Mouse (Mus musculus) neural tube, embryonic 11.5 days (tissue): Measurements from ENCODE around the gene Slc19a2. TPM values are rescaled to one million over a fixed set of nuclear protein-coding genes. Genes with fewer than 3 reads are reported as not detected.

Experiments
- ATAC-seq: fragments of 200-750 bp; cut with Nextera tagmentation; 2 replicates; pipeline ENCODE4 v1.8.0; 2017; ENCODE audit warnings: moderate number of reproducible peaks, mild to moderate bottlenecking, moderate TSS enrichment, moderate library complexity; ENCODE audit not compliant: insufficient read depth, low FRiP score, low TSS enrichment
- DNase-seq: peaks from one replicate; pipeline ENCODE4 v3.0.0-alpha.2; 2015; ENCODE audit warnings: low spot score
- H3K27ac ChIP-seq: fragments of 300-500 bp; sonication (generic); 2 replicates; pipeline ENCODE4 v1.5.1; 2014; ENCODE audit warnings: low read depth, mild to moderate bottlenecking, low read length
- H3K27me3 ChIP-seq: fragments of 300-500 bp; sonication (generic); 2 replicates; pipeline ENCODE4 v1.6.1; 2014; ENCODE audit warnings: mild to moderate bottlenecking, low read length, mixed read lengths; ENCODE audit not compliant: control insufficient read depth, insufficient read depth
- H3K36me3 ChIP-seq: fragments of 300-500 bp; sonication (generic); 2 replicates; pipeline ENCODE4 v1.6.1; 2014; ENCODE audit warnings: mild to moderate bottlenecking, low read length, moderate library complexity, mixed read lengths; ENCODE audit not compliant: control insufficient read depth, insufficient read depth
- H3K4me1 ChIP-seq: fragments of 300-500 bp; sonication (generic); 2 replicates; pipeline ENCODE4 v1.6.1; 2014; ENCODE audit warnings: low read length, mixed read lengths; ENCODE audit not compliant: control insufficient read depth, insufficient read depth
- H3K4me2 ChIP-seq: fragments of 300-500 bp; sonication (generic); 2 replicates; pipeline ENCODE4 v1.6.1; 2014; ENCODE audit warnings: low read depth, mild to moderate bottlenecking, moderate library complexity
- H3K4me3 ChIP-seq: fragments of 300-500 bp; sonication (generic); 2 replicates; pipeline ENCODE4 v1.5.1; 2014; ENCODE audit warnings: low read depth, low read length
- H3K9ac ChIP-seq: fragments of 300-500 bp; sonication (generic); 2 replicates; pipeline ENCODE4 v1.6.1; 2014; ENCODE audit warnings: mild to moderate bottlenecking, low read length
- H3K9me3 ChIP-seq: fragments of 300-500 bp; sonication (generic); 2 replicates; pipeline ENCODE4 v1.6.1; 2016; ENCODE audit warnings: low read length; ENCODE audit not compliant: control insufficient read depth
- WGBS: fragments of 180-500 bp; shearing (Covaris S2); extraction: QIAGEN DNeasy Blood & Tissue Kit; methylation state at CpG from one replicate; pipeline ENCODE4 v1.1.7; 2014; 5-methylcytosine and 5-hydroxymethylcytosine counted together
- polyA plus RNA-seq: library from polyadenylated mRNA; unstranded; fragments of >200 nt; fragmentation: Nextera tagmentation; extraction: Ambion mirVana; gene quantifications from 2 replicates; pipeline ENCODE4 v1.2.1, GENCODE M21; 2014

The Slc19a2 gene
- polyA plus RNA-seq, result 10.5 and 11.0 TPM in 2 replicates

DNA sequence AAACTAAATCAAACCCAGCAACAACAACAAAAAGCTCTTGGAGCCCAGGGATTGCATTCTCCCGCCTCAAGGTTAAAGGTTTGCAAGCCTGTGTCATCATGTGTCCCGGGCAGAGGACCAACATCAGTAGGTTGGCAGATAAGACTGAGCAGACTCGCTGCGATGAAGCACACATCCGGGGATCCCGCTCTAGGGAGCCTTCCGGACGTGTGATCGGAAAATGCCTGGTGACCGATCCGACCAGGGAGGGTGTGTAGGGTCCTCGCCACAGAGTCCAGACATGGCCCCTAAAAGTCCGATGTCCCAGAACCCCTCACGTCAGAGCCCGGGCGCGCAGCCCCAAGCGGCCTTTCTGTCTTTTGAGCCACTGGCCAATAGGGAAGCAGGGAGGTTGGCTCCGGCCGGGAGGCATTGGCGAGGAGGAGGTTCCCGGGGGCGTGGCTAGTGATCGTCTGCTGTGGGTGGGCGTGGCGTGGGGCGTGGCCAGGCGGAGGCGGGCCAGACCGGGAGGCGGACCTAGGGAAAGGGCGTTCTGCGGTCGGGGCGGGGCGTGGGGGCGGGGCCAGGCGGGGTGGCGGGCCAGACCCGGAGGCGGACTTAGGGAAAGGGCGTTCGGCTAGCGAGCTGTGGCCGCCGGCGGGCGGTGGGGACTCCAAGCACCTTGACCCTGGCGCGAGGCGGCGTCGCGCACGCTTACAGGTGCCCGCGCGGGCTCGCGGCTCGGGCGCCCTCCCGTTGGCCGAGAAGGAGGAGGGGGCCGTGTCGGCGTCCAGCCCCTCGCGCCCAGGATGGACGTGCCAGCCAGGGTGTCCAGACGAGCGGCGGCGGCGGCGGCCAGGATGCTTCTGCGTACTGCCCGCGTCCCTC lies at the start of gene Slc19a2:
TSS of gene Slc19a2 (plus strand) at position 582 of the 867 bp plus-strand sequence.
- DNase-seq, result peak; percentile 98
- Histone ChIP-seq H3K9me3 (no peaks in the 10 kb centered on the region), H3K4me2 (peak within 1 kb of the TSS; percentile 82), H3K4me3 (peak within 1 kb of the TSS; percentile 46), H3K9ac (peak within 1 kb of the TSS; percentile 41), H3K4me1 (peaks cover 7% of the 10 kb centered on the region), H3K27ac (peak within 1 kb of the TSS; percentile 11), H3K36me3 (no peaks in the 10 kb centered on the region), H3K27me3 (no peaks in the 10 kb centered on the region)
- ATAC-seq, result peak; percentile 98
- under 1% methylated on average over 74 of the region's 79 CpGs for WGBS

DNA sequence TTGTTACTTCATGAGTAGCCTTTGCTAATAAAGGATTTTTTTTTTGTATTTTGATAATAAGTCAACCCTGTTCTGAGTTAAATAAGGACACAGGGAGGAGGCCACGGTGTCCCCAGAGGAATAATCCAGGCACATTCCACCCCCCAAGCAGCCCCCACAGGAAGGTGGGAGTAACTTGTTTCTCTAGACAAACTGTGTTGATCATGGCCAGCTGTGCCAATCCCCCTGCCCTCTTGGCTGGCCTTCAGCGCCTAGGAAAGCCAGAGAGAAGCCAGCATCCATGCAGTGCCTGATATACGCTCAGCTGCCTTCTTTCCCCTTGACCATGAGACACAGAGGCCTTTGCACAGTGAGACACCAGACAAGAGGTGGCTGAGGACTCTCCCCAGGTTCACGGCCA lies 49.3 kb upstream of the Slc19a2 start:
- Histone ChIP-seq H3K4me2 (no peak overlapping the region), H3K4me1 (no peaks in the 10 kb centered on the region), H3K36me3 (no peaks in the 10 kb centered on the region), H3K9me3 (no peaks in the 10 kb centered on the region), H3K27me3 (no peaks in the 10 kb centered on the region), H3K4me3 (no peak overlapping the region), H3K9ac (no peak overlapping the region), H3K27ac (no peak overlapping the region)
- DNase-seq, result no peak
- 89% methylated on average over 4 of the region's 4 CpGs for WGBS
- no peak for ATAC-seq

DNA sequence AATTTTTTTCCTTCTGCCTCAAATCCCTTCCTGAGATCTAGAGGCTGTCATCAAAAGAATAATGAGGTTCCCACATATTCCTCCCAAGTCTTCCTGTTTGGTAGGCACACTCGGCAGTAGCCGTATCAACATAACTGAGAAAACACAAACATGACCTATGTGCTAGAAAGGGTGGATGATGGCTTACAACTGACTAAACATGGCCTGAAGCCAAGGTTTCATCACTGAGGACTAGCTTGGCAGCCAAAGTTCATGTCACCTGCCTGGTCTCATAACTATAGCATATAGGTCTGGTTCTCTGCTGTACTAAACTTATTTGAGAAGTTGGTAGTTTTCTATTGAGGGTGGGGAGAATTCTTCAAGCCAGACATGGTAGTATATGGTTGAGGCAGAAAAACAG lies 40.4 kb upstream of the Slc19a2 start:
- Histone ChIP-seq H3K4me1 (no peaks in the 10 kb centered on the region), H3K27me3 (no peaks in the 10 kb centered on the region), H3K36me3 (no peaks in the 10 kb centered on the region), H3K9me3 (no peaks in the 10 kb centered on the region), H3K9ac (no peak overlapping the region), H3K4me3 (no peak overlapping the region), H3K27ac (no peak overlapping the region), H3K4me2 (no peak overlapping the region)
- ATAC-seq (no peak), DNase-seq (no peak)
- WGBS, result 75% methylated on average over 2 of the region's 2 CpGs

DNA sequence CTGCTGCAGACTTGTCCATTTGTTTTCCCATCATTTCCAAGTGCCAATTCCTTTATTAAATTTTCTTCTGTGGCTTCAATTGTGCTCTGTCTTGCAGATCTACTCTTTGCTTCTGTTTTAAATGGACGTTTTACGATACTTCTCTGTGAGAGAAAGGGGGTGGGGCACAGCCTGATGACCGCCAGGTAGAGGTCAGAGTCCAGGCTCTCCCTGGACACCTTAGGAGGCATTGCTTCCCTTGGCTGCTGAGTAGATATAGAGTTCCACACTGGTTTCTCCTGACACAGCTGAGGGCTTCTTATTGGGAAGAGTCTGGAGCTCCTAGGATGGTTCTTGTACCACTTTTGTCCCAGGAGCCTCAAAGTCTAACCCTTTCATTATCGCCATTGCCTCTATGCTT lies 37.9 kb upstream of the Slc19a2 start:
- Histone ChIP-seq H3K9ac (no peak overlapping the region), H3K36me3 (no peaks in the 10 kb centered on the region), H3K4me1 (no peaks in the 10 kb centered on the region), H3K27ac (no peak overlapping the region), H3K9me3 (no peaks in the 10 kb centered on the region), H3K27me3 (no peaks in the 10 kb centered on the region), H3K4me3 (no peak overlapping the region), H3K4me2 (no peak overlapping the region)
- WGBS, result 83% methylated on average over 4 of the region's 4 CpGs
- ATAC-seq, result no peak
- no peak for DNase-seq

DNA sequence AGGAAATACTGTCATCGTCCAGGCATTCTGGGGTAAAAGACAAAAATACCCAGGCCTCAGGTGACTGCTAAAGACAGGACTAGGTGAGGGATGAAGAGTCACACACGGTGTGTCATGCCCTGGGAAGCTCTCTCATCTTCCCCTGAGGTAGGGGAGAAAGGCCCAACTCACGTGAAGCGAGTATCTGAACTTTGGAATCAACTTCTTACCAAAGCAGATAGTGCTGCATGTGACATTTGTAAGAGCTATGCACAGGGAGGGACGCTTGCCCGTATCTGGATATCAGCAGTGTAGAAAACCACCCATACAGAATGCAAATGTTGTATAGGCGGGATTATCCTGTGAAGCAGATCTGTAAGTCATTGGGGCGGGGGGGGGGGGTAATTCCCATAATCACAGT lies 36.2 kb upstream of the Slc19a2 start:
- DNase-seq, result no peak
- no peaks in the 10 kb centered on the region for H3K27me3 ChIP-seq
- 91% methylated on average over 8 of the region's 8 CpGs for WGBS
- H3K9me3 ChIP-seq, result no peaks in the 10 kb centered on the region
- no peaks in the 10 kb centered on the region for H3K4me1 ChIP-seq
- H3K27ac ChIP-seq, result no peak overlapping the region
- no peak overlapping the region for H3K4me2 ChIP-seq
- ATAC-seq, result no peak
- H3K36me3 ChIP-seq, result no peaks in the 10 kb centered on the region
- no peak overlapping the region for H3K4me3 ChIP-seq
- no peak overlapping the region for H3K9ac ChIP-seq

DNA sequence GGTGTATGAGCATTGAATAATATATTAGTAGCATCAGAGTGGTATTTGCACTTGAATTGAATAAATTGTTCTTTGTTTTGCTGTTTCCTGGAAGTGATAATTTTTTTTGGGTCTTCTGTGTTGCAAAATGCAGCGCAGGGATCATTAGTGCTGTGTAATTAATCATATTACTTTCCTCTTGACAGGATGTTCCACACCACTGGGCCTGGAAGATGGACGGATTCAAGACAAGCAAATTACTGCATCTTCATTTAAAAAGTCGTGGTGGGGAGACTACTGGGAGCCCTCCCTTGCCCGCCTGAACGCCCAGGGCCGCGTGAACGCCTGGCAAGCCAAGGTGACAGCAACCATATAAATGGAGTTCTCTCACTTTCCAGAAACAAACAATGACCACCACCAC lies 34.7 kb upstream of the Slc19a2 start:
- Histone ChIP-seq H3K4me3 (no peak overlapping the region), H3K27ac (no peak overlapping the region)

DNA sequence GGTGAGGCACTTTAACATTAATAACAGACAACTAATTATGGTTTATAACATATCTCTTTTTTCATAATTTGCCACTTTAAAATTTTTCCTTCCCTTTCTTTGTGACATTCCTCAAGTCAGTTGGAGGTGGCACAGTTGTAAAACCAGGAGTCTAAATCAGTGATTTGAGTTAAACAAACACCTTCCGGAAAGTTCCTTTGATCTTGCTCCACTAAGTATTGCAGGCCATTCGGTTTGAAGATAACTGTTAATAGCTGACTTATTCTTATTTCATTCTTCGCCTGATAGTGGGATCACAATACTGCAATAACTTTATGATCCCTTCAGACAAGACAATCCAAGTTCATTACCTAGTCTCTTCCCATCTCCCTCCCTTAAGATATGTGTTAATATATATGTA lies 33.7 kb upstream of the Slc19a2 start:
- Histone ChIP-seq H3K9ac (no peak overlapping the region), H3K4me3 (no peak overlapping the region), H3K9me3 (no peaks in the 10 kb centered on the region), H3K4me1 (no peaks in the 10 kb centered on the region), H3K4me2 (no peak overlapping the region), H3K36me3 (no peaks in the 10 kb centered on the region), H3K27me3 (no peaks in the 10 kb centered on the region), H3K27ac (no peak overlapping the region)
- DNase-seq (no peak), ATAC-seq (no peak)
- WGBS, result 72% methylated on average over 3 of the region's 3 CpGs

More for the DNA sequence above, 34.7 kb upstream of the Slc19a2 start:
- no peaks in the 10 kb centered on the region for H3K4me1 ChIP-seq
- ATAC-seq (no peak), DNase-seq (peak; percentile 11)
- no peaks in the 10 kb centered on the region for H3K9me3 ChIP-seq
- WGBS, result 57% methylated on average over 8 of the region's 8 CpGs
- H3K27me3 ChIP-seq, result no peaks in the 10 kb centered on the region
- no peaks in the 10 kb centered on the region for H3K36me3 ChIP-seq
- no peak overlapping the region for H3K4me2 ChIP-seq
- H3K9ac ChIP-seq, result no peak overlapping the region

DNA sequence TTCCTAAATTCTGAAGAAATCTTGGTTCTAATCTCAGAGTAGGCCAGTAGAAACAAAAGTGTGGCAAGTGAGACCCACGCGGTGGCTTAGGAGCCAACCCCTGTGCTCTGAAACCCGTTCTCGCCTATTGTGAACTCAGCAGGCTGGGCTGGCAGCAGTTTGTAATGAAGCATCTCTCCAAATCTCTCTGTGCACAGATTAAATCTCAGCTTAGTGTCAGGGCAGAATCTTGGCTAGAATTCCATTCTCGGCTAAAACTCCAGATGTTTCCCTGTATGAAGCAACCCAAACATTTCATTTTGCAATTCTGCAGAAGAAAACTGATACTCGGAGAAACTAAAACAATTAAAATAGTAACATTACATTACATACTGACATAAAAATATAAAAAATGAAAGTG lies 33.3 kb upstream of the Slc19a2 start:
- no peaks in the 10 kb centered on the region for H3K27me3 ChIP-seq
- H3K9me3 ChIP-seq, result no peaks in the 10 kb centered on the region
- WGBS, result 87% methylated on average over 6 of the region's 6 CpGs
- H3K4me1 ChIP-seq, result no peaks in the 10 kb centered on the region
- H3K4me2 ChIP-seq, result no peak overlapping the region
- no peak overlapping the region for H3K27ac ChIP-seq
- ATAC-seq, result no peak
- no peaks in the 10 kb centered on the region for H3K36me3 ChIP-seq
- DNase-seq, result no peak
- no peak overlapping the region for H3K4me3 ChIP-seq
- no peak overlapping the region for H3K9ac ChIP-seq
